Mouse (Mus musculus): ENCODE results near the gene Kif14.
"Not testable (repeated sequence)": the region's sequence is repeated elsewhere in the genome, so short reads cannot be mapped to it uniquely, and the experiment has no call there.

Gene Kif14

GRCm38 (mm10) chr1:136470471-136470870 is 4.3 kb downstream of the Kif14 start:
- DNase-seq (ENCODE audit: extremely low read depth, insufficient read length, low spot score): no peak

GRCm38 (mm10) chr1:136491681-136492080 is 25.5 kb downstream of the Kif14 start:
- DNase-seq (ENCODE audit: extremely low read depth, insufficient read length, low spot score): no peak

GRCm38 (mm10) chr1:136492232-136492631 is 26.1 kb downstream of the Kif14 start:
- DNase-seq (ENCODE audit: extremely low read depth, insufficient read length, low spot score): no peak

GRCm38 (mm10) chr1:136499317-136499716 is 33.2 kb downstream of the Kif14 start:
- no peak for DNase-seq (ENCODE audit: extremely low read depth, insufficient read length, low spot score)

GRCm38 (mm10) chr1:136502936-136503335 is 36.8 kb downstream of the Kif14 start:
- DNase-seq (ENCODE audit: extremely low read depth, insufficient read length, low spot score): no peak

- not testable (repeated sequence) for DNase-seq (ENCODE audit: extremely low read depth, insufficient read length, low spot score)
Observed at GRCm38 (mm10) chr1:136506255-136506654, 40.1 kb downstream of the Kif14 start.

- no peak for DNase-seq (ENCODE audit: extremely low read depth, insufficient read length, low spot score)
Observed at GRCm38 (mm10) chr1:136512317-136512716, 46.2 kb downstream of the Kif14 start.

GRCm38 (mm10) chr1:136513181-136513580 is 47.0 kb downstream of the Kif14 start:
- no peak for DNase-seq (ENCODE audit: extremely low read depth, insufficient read length, low spot score)

- no peak for DNase-seq (ENCODE audit: extremely low read depth, insufficient read length, low spot score)
Observed at GRCm38 (mm10) chr1:136518699-136519356, 52.7 kb downstream of the Kif14 start.

- DNase-seq (ENCODE audit: extremely low read depth, insufficient read length, low spot score): no peak
Observed at GRCm38 (mm10) chr1:136521363-136521937, 55.3 kb downstream of the Kif14 start.

GRCm38 (mm10) chr1:136524917-136525316 is 58.8 kb downstream of the Kif14 start:
- DNase-seq (ENCODE audit: extremely low read depth, insufficient read length, low spot score): no peak

- DNase-seq (ENCODE audit: extremely low read depth, insufficient read length, low spot score): no peak
Observed at GRCm38 (mm10) chr1:136525818-136526217, 59.7 kb downstream of the Kif14 start.

- no peak for DNase-seq (ENCODE audit: extremely low read depth, insufficient read length, low spot score)
Observed at GRCm38 (mm10) chr1:136527163-136527562, 61.0 kb downstream of the Kif14 start.

- no peak for DNase-seq (ENCODE audit: extremely low read depth, insufficient read length, low spot score)
Observed at GRCm38 (mm10) chr1:136532556-136532955, 66.4 kb downstream of the Kif14 start.

GRCm38 (mm10) chr1:136536947-136537346 is 70.8 kb downstream of the Kif14 start:
- no peak for DNase-seq (ENCODE audit: extremely low read depth, insufficient read length, low spot score)

- peak; percentile 63 for DNase-seq (ENCODE audit: extremely low read depth, insufficient read length, low spot score)
Observed at GRCm38 (mm10) chr1:136538247-136538646, 72.1 kb downstream of the Kif14 start.

GRCm38 (mm10) chr1:136540407-136540895 is 74.3 kb downstream of the Kif14 start:
- no peak for DNase-seq (ENCODE audit: extremely low read depth, insufficient read length, low spot score)

- DNase-seq (ENCODE audit: extremely low read depth, insufficient read length, low spot score): no peak
Observed at GRCm38 (mm10) chr1:136541618-136542376, 75.7 kb downstream of the Kif14 start.

- DNase-seq (ENCODE audit: extremely low read depth, insufficient read length, low spot score): no peak
Observed at GRCm38 (mm10) chr1:136543920-136544319, 77.8 kb downstream of the Kif14 start.

GRCm38 (mm10) chr1:136547068-136547467 is 80.9 kb downstream of the Kif14 start:
- DNase-seq (ENCODE audit: extremely low read depth, insufficient read length, low spot score): no peak

GRCm38 (mm10) chr1:136550285-136550684 is 84.1 kb downstream of the Kif14 start:
- DNase-seq (ENCODE audit: extremely low read depth, insufficient read length, low spot score): no peak
